Mouse (Mus musculus) ES-E14 (cell line): ENCODE measurements around the gene Vsx1. TPM values are rescaled to one million over a fixed set of nuclear protein-coding genes. Genes with fewer than 3 reads are reported as not detected.

ENCODE experiments used
- DNase-seq: peaks from one replicate; pipeline ENCODE4 v3.0.0-alpha.2; 2013; ENCODE audit warnings: low read depth, low spot score
- H3K27ac ChIP-seq: 2 replicates; pipeline ENCODE4 v1.5.1; 2012; ENCODE audit warnings: low read depth, mild to moderate bottlenecking, low read length, moderate library complexity, mixed read lengths; ENCODE audit not compliant: poor library complexity, insufficient read depth, severe bottlenecking
- H3K36me3 ChIP-seq: 2 replicates; pipeline ENCODE4 v1.6.1; 2012; ENCODE audit warnings: mild to moderate bottlenecking, low read length, moderate library complexity, mixed read lengths; ENCODE audit not compliant: control insufficient read depth, poor library complexity, insufficient read depth, severe bottlenecking
- H3K4me1 ChIP-seq, 2 experiments: fragments of 150-350 bp in 1 of 2; sonication (generic) in 1 of 2; 2 replicates each; pipeline ENCODE4 v1.6.1; 2012; ENCODE audit warnings: low read length in 2 of 2, mild to moderate bottlenecking in 1 of 2, mixed read lengths in 1 of 2; ENCODE audit not compliant: control insufficient read depth in 2 of 2, insufficient read depth in 2 of 2, poor library complexity in 1 of 2
- H3K4me3 ChIP-seq, 2 experiments: fragments of 150-350 bp in 1 of 2; sonication (generic) in 1 of 2; 2 replicates each; pipeline ENCODE4 v1.5.1; 2012; ENCODE audit warnings: low read length in 2 of 2, low read depth in 1 of 2, mild to moderate bottlenecking in 1 of 2, mixed read lengths in 1 of 2; ENCODE audit not compliant: insufficient read depth in 1 of 2, poor library complexity in 1 of 2, severe bottlenecking in 1 of 2
- H3K9ac ChIP-seq: 2 replicates; pipeline ENCODE4 v1.6.1; 2012; ENCODE audit warnings: low read depth, mild to moderate bottlenecking, low read length, mixed read lengths; ENCODE audit not compliant: poor library complexity, insufficient read depth, severe bottlenecking
- H3K9me3 ChIP-seq: fragments of 150-350 bp; sonication (generic); 2 replicates; pipeline ENCODE4 v1.6.1; 2012; ENCODE audit warnings: low read depth, mild to moderate bottlenecking, low read length; ENCODE audit not compliant: control insufficient read depth, insufficient read depth
- CHD2 ChIP-seq: IDR thresholded peaks from 2 replicates; pipeline ENCODE4 v1.6.1; 2014; ENCODE audit warnings: mild to moderate bottlenecking, low read depth, low read length, inconsistent platforms
- HCFC1 ChIP-seq: IDR thresholded peaks from 2 replicates; pipeline ENCODE4 v1.6.1; 2012; ENCODE audit warnings: low read length, inconsistent platforms, borderline replicate concordance; ENCODE audit not compliant: insufficient read depth
- MAFK ChIP-seq: IDR thresholded peaks from 2 replicates; pipeline ENCODE4 v1.6.1; 2014; ENCODE audit warnings: mild to moderate bottlenecking, low read depth, low read length, inconsistent platforms; ENCODE audit not compliant: insufficient read depth
- ZC3H11A ChIP-seq: IDR thresholded peaks from 2 replicates; pipeline ENCODE4 v1.6.1; 2012; ENCODE audit warnings: low read depth, mild to moderate bottlenecking, inconsistent platforms, low read length, borderline replicate concordance
- ZNF384 ChIP-seq: IDR thresholded peaks from 2 replicates; pipeline ENCODE4 v1.6.1; 2012; ENCODE audit warnings: low read depth, low read length, inconsistent platforms
- in situ Hi-C, 2 experiments: fragments of 600-800 bp; cut with MboI; formaldehyde crosslinking; loops; one replicate each; pipeline ENCODE4 v1.15.1; 2025; ENCODE audit warnings: low sequenced_read_pairs in 2 of 2, inconsistent platforms in 1 of 2; ENCODE audit not compliant: unreplicated experiment in 2 of 2
- total RNA-seq: library from RNA; depleted of rRNA; stranded (reverse); fragments of 300-350 nt; gene quantifications from 2 replicates; pipeline ENCODE4 v1.2.3, GENCODE M21; 2012

Vsx1 gene
- total RNA-seq, 1 experiment, result 0.13 TPM

DNA sequence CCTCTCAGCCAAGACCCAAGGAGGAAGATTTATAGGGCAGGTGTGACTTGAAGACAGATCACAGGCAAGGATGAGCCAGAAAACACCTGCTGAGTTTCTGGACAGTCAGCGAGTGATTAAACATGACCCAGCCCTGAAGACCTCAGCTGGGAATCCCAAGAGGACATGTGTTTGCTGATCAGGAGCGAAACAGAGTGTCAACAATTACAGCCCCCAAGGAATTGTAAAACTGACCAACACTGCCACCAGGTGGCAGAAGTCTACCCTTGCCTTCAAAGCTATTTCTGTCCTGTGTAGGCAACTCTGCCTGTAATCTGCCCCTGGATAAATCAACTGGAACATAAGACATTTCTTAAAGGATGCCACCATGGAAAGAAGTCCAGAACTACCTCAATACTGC is 14.3 kb downstream of the Vsx1 start:
- TF ChIP-seq ZC3H11A (peak; percentile 99), ZNF384 (no peak)
- H3K4me1 ChIP-seq, result no peaks in the 10 kb centered on the region
- H3K36me3 ChIP-seq, result no peaks in the 10 kb centered on the region
- no peak overlapping the region for H3K9ac ChIP-seq
- no peaks in the 10 kb centered on the region for H3K9me3 ChIP-seq
- no peak for DNase-seq
- H3K27ac ChIP-seq, result no peak overlapping the region
- in situ Hi-C loops, result loop anchor here (5.0 kb wide), 2 partner anchors 63 to 72 kb away; partner anchors contain the start of gene Entpd6 (in 1 of the 2)
- H3K4me3 ChIP-seq, result no peak overlapping the region

DNA sequence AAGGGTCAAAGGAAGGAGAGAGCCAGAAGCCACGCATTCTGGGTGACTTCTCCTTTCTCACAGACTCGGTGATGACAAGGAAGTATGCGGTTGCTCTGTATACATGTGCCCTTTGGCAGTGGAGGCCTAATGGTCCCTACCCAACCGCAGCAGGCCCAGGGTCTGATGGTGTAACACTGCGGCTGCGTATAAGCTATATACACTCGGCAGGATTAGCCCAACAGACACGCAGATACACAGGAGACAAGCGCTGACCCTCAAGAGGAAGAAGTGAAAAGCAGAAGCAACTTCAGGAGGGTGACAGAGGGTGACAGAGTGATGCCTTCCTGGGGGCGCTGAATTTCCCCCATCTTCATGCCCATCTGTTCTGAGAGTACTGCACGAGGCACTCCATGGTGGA is 15.2 kb downstream of the Vsx1 start:
- DNase-seq, result no peak
- Histone ChIP-seq H3K27ac (no peak overlapping the region), H3K9ac (no peak overlapping the region), H3K4me3 (no peak overlapping the region), H3K9me3 (no peaks in the 10 kb centered on the region), H3K36me3 (no peaks in the 10 kb centered on the region), H3K4me1 (peaks cover 0 to 3% of the 10 kb centered on the region in 2 experiments; a peak in 1 of 4 replicates)
- TF ChIP-seq CHD2 (no peak), HCFC1 (no peak), ZC3H11A (no peak), MAFK (no peak), ZNF384 (no peak)
- in situ Hi-C loops, result no loop called here

DNA sequence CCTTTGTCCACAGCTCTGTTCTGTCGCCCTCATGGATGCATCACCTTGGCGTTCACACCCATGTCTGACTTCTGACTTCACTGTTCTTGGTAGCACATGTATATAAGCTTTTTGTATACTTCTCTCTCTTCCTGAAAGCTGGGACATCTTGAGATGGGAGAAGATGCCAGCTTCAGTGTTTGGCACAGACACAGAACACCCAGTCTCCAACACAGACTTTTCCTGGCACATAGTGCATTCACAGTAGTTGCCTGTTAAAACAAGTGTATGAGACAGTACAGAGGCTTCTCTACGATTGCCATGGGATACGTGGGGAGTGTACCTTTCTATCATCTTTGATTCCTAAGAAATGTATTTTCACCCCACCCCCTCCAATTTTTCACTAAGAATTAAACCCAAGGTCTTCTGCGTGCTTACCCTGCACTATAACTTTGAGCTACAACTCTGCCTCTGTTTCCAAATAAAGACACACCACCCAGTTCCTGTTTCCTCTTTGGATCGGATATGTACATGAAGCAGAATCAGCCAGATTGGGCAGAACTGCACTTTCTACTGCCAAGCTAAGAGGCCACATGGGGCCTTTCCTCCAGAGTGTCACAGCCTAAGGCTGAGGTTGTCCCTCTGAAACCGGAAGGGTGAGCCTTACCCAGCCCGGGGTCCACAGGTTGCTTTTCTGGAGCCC is 17.4 kb downstream of the Vsx1 start:
- TF ChIP-seq ZC3H11A, result no peak
- no peak for TF ChIP-seq CHD2
- TF ChIP-seq ZNF384, result no peak
- no peak for TF ChIP-seq HCFC1
- TF ChIP-seq MAFK, result no peak
- Histone ChIP-seq H3K27ac (no peak overlapping the region), H3K36me3 (no peaks in the 10 kb centered on the region), H3K4me1 (peaks cover 2 to 6% of the 10 kb centered on the region in 2 experiments; a peak in 1 of 4 replicates), H3K9ac (no peak overlapping the region), H3K4me3 (no peak overlapping the region), H3K9me3 (no peaks in the 10 kb centered on the region)
- in situ Hi-C loops, result no loop called here
- no peak for DNase-seq

DNA sequence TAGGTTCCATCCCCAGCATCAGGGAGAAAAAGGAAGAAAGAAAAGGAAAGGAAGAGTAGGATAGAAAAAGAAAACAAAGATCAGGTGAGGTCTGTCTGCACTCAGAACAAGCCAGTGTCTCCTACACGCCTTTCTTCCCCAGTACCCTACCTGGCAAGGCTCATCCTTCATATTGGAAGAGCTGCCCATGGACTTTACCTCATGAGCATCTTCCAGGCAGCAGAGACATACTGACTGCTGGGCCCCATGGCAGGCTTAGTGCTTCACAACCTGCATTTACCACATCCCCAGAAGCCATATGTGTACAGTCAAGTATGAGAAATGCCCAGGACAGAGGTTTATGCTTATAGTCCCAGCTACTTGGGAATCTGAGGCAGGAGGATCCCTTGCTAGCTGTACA is 18.2 kb downstream of the Vsx1 start:
- TF ChIP-seq ZNF384, result no peak
- no peak for TF ChIP-seq ZC3H11A
- TF ChIP-seq CHD2, result no peak
- no peak for TF ChIP-seq MAFK
- TF ChIP-seq HCFC1, result no peak
- no peak for DNase-seq
- no peak overlapping the region for H3K4me3 ChIP-seq
- H3K9ac ChIP-seq, result no peak overlapping the region
- H3K36me3 ChIP-seq, result no peaks in the 10 kb centered on the region
- no peaks in the 10 kb centered on the region for H3K9me3 ChIP-seq
- in situ Hi-C loops, result no loop called here
- no peak overlapping the region for H3K27ac ChIP-seq
- H3K4me1 ChIP-seq, result peaks cover 3 to 9% of the 10 kb centered on the region in 2 experiments; a peak in 1 of 4 replicates
